Mouse (Mus musculus) cerebellum, postnatal 25 days (tissue): Measurements from ENCODE around the gene Rpl6.
A peak's percentile ranks its signal among the peaks of the same experiment; 100 is the strongest.

Experiments used
- DNase-seq, 2 experiments: peaks; one replicate each; pipeline ENCODE4 v3.0.0; 2021; ENCODE audit warnings: mixed read lengths in 2 of 2

Rpl6 gene

GRCm38 (mm10) chr5:121204132-121205089 is at the start of gene Rpl6:
Gene Rpl6, plus strand, starts transcription at chr5:121204481.
- DNase-seq, result peak; percentile 79 to 82

- DNase-seq, result no peak
Observed at GRCm38 (mm10) chr5:121156121-121156520, 48.2 kb upstream of the Rpl6 start.

DNA sequence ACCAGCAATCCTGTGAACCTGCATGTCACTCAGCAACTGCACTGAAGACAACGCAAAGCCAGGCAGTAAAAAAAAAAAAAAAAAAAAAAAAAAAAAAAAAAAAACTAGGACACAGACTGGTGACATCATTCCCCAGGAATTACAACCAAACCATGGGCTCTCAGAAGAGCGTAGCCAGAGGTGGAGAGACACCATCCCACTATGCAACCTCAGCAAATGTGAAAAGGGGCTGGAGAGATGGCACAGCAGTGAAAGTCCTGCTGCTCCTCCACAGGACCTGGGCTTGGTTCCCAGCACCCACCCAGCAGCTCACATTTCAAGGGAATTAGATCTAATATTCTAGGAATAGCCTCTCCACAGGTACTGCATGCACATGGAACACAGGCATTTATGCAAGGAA is 47.3 kb upstream of the Rpl6 start:
- no peak for DNase-seq

- peak; percentile 55 to 64 for DNase-seq
Observed at GRCm38 (mm10) chr5:121157489-121157888, 46.8 kb upstream of the Rpl6 start.

DNA sequence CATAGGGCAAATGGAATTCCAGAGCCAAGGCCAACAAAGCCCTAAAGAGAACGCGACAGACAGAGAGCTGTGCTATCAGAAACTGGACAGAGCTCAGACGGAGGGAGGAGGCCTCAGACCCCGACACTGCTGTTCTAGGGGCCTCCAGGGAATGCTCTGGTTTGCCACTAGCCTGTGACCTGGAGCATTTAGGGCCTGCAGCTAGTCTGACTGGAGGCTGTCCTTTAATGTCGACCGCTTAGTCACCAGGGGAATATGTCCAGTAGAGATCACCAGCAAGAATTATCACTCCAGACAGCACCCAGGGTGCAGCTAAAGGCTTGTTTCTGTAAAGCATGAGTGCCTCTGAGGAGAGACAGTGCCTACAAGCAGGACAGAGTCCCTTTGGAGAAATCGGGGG is 45.3 kb upstream of the Rpl6 start:
- DNase-seq, result peak; percentile 19 to 40

GRCm38 (mm10) chr5:121162285-121162684 is 42.0 kb upstream of the Rpl6 start:
- no peak for DNase-seq

- no peak for DNase-seq
Observed at GRCm38 (mm10) chr5:121162923-121163322, 41.4 kb upstream of the Rpl6 start.

DNA sequence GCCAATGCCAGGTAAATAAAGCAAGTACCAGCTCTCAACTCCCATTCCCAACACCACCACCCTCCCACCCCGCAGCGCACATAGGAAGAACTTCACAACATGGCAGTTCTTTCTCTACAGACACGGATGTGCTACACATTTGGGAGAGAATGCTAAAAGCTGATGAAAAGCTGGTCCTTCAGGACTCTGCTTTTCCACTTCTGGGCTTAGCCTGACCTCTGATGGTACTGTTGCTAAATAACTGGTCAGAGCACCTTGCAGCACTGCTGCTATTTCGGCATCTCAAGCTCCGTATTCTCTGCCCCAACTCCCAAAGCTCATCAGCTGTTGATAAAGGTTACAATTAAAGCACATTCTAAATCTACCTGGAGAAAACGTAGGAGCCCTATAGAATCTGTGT is 37.4 kb upstream of the Rpl6 start:
- no peak for DNase-seq

- no peak for DNase-seq
Observed at GRCm38 (mm10) chr5:121169588-121169987, 34.7 kb upstream of the Rpl6 start.

- peak; percentile 62 to 63 for DNase-seq
Observed at GRCm38 (mm10) chr5:121172835-121173234, 31.4 kb upstream of the Rpl6 start.

DNA sequence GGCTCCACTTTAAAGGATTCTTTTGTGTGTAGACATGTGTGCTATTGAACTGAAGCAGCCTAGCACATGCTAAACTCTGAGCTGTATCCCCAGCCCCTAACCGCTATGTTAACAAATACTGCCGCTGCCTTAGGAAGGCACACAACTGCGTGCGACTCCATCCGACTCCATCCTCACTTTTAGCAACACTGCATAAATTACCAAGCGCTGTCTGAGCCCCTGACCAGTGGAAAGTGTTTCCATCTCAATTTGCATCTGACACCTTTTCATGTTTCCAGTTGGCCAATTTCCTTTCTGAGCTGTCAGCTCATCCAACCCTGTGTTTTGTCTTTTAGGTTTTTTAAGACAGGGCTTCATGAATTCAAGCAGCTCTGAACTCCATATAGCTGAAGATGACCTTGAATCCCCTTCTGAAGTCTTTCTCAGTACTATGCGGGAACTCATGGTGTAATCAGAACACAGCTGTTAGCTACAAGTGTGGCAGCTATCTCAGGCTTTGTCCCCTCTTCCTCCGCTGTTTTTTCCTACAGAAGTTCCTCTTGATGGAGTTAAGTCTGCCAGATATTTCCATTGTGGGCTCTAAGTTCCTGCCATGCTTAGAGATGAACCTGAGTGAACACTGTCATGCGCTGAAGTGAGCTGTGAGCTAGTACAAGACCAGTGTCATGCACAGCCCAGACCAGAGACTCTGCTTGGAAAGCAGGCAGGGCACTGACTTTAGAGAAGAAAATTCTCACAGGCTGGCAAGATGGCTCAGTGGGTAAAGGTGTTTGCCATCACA is 25.0 kb upstream of the Rpl6 start:
- DNase-seq, result no peak

DNA sequence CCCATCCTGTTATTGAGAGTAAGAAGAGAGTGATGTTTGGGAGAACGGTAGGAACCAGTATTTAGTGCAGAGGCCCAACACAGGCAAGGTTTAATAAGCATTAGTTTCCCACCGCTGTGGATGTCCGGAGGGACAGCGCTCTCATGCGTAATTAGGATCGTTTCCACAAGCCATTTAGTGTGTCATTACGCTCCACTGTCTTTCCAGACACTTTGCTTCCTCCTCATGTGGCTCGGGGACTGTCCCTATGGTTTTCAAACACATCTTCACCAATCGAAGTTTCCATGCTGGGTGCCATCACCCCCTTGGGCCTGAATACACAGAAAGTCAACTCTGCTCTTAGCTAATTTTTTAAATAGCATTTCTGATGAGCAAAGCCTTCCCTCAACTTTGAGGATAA is 21.0 kb upstream of the Rpl6 start:
- DNase-seq, result no peak

DNA sequence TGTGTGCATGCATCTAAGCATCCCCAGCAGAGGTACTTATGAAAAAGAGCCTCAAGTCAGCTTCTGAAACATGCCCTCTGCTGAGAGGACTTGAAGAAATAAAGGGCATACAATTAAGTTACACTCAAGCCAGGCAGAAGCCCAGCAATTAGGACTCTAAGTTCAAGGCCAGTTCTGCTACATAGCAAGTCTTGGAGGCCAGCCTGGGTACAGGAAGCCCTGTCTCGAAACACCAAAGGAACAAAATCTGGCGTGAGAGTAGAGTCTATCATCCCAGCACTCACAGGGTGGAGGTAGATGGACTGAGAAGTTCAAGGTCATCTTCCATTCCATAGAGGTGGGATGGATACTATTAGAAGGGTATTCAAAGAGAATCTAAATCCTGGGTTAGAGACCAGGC is 19.9 kb upstream of the Rpl6 start:
- no peak for DNase-seq

DNA sequence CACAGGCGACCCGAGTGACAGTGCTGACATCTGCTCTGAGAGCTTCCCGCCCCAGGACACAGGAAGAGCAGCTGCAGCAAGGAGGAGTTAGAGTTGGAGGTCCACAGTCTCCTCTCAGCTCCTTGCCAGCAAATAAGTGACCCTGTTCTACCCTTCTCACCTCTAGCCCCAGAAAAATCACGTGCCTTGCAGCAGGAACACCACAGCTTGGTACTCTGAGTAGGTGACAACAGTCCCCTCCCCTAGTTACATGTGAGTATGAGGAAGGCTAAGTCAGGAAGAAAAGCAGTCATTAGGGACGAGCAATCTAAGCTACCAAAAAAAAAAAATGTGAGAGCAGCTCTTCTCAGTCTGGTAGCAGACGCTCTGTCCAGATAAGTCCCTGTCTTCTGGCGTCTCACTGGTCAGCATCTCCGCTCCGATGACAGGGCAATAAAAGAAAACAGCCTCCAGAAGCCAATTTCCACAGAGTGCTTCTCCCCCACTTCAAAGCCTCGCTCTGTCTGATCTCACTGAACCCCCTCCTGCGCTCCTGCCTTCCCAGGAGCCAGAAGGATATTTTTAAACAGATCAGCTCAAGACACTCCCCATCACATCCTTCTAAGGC is 19.2 kb upstream of the Rpl6 start:
- DNase-seq, result peak; percentile 43 to 53

DNA sequence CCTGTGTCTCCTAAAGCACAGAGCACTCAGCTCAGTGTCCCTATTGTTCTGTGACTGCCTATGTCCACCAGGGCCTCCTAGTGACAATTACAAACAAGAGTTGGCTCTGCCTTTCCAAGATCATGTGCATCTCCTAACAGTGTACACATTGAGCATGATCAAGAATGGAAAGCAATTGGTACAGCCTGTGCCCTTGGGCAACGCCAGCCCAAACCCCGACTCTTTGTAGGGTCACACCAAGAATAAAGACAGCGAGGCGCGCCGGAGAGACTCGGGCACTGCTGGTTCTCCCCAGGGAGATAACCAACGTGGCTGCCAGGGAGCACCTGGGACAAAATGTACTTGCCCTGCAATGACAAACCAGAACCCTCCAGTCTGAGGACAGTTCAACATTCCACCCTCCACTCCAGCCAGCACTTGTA is 16.7 kb upstream of the Rpl6 start:
- no peak for DNase-seq

DNA sequence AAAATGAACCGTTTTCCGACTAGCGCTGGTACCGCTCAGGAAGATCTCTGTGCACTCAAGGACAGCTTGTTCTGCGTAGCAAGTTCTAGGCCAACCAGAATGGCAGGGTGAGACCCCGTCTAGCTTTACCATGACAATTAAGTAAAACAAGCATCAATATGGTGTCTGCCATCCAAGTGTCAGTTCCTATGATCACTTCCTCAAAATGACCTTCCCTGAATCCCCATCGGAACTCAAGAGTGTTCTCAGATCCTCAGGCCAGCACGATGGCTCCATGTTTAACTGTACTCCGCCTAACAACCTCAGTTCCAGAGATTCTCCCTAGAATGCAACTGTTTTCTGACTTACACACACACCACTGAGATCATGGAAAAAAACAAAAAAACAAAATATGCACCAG is 16.0 kb upstream of the Rpl6 start:
- DNase-seq, result no peak

GRCm38 (mm10) chr5:121189182-121189581 is 15.1 kb upstream of the Rpl6 start:
- DNase-seq, result no peak

- DNase-seq, result no peak
Observed at GRCm38 (mm10) chr5:121190210-121190835, 14.0 kb upstream of the Rpl6 start.

- DNase-seq, result peak; percentile 93 to 97
Observed at GRCm38 (mm10) chr5:121190836-121191583, 13.3 kb upstream of the Rpl6 start, which contains the start of gene Ptpn11. Gene Ptpn11, minus strand, starts transcription at chr5:121191397.

GRCm38 (mm10) chr5:121191584-121191906 is 12.7 kb upstream of the Rpl6 start:
- DNase-seq, result no peak

GRCm38 (mm10) chr5:121194173-121194572 is 10.1 kb upstream of the Rpl6 start:
- DNase-seq, result no peak

- no peak for DNase-seq
Observed at GRCm38 (mm10) chr5:121196764-121197163, 7.5 kb upstream of the Rpl6 start.
